Mouse (Mus musculus) CD8-positive naive resting alpha-beta T cell, adult 2 months (primary cell): ENCODE results near the gene Camk2g.

Source experiments
- DNase-seq, 2 experiments: peaks; one replicate each; pipeline ENCODE4 v3.0.0; 2022; ENCODE audit warnings: low read depth in 2 of 2, low spot score in 2 of 2

The Camk2g gene

DNA sequence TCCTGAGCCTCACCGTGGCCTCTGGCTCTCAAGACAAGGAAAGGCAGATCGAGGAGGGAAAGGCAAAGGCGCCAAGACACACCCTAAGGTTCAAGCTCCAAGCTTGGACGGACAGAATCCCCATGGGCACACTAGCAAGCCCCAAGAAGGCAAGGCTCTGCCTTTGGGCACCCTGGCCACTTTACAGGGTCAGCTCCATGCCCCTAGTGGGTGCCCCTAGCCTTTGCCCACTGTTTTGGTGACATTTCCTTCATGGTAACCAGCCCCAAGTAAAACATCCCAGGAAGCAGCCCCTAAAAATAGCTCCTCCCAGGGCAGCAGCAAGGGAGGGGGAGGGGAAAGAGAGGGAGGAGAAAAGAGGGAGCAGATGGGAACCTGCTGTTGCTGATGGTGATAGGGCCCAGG is 7.3 kb downstream of the Camk2g start:
- no peak for DNase-seq

DNA sequence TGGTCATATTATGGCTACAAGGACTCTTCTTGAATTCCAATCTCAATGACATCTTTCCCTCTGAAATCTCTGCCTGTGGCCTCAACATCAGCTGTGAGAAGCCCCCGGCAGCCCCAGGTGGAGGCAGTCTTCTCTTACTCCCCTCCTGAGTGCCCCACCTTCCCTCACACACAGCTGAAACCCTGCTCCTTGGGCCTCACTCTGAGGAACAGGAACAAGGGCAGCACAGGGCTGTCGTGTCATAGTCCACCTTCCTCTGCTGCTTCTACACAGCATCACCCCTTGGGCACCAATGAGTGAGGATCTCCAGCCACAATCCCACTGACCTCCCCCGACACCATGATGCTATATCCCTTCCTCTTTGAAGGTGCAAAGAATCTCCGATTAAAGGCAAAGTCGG is 7.9 kb downstream of the Camk2g start:
- no peak for DNase-seq

DNA sequence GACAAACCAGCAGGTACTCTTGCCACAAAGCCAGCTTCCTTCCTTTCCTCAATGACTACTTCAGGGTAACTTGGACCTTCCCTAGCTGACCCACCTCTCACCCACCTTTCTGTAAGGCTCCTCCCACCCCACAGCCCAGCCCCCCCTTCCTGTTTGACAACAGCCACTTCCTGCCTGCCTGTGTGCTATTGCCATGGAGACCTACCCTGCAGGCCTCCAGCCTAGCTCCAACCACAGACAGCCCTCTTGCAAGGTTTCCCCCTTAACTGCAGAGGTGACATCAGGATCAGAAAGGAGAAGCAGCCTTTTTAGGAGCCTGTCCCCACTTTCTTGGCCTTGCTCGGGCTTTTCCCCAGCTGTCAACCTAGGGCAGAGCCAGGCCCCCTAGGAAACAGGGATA is 8.7 kb downstream of the Camk2g start:
- peak; percentile 43 to 61 for DNase-seq

DNA sequence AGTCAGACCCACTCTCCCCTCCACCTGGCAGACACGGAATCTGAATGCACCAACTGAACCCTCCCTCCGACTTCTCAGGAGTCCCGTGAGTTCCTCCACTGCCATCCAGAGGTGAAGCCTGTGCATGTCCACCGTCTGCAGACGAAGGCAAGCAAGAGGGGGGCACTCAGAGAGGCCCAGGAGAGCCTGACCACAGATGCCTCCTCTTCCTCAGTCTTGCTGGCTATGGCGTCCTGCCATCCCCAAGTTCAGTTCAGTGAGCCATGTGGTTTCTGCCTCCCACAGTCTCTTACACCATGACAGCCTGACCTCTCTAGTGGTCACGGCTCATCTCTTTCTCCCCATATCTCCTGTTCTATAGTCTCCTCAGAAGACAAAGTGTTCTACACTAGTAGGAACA is 9.2 kb downstream of the Camk2g start:
- no peak for DNase-seq

DNA sequence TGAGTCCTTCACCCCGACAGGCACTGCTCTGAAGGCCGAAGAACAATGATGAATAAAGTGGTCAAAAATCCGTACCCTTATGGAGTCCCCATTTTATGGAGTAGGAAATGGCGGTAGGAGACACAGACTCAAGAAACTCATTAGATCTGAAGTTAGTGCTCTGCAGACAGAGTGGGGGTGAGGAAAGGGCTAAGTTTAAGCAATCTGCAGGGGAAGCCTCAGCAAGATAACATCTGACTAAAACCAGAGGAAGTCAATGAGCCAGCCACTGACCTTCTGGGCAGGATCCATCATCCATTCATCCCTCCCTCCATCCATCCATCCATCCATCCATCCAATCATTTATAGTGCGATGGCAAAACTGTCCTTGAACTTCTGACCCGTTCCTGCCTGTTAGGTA is 10.4 kb downstream of the Camk2g start:
- no peak for DNase-seq

DNA sequence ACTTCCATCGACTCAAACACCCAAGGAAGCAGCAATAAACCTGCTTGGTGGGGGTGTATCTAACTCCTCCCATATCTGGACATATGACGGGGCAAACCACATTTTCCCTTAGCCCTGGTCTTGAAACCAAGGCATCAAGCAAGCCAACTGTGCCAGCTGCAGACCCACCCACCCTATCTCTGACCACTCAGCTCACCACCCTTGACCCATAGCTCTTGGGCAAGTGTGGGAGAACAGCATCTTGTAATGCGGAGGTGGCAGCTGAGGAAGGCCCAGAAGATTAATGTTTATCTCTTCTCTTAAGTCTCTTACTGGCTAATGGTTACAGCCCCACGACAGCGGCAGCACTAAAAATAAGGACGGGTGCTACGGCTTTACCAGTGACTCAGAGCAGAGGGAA is 11.0 kb downstream of the Camk2g start:
- DNase-seq, result no peak

DNA sequence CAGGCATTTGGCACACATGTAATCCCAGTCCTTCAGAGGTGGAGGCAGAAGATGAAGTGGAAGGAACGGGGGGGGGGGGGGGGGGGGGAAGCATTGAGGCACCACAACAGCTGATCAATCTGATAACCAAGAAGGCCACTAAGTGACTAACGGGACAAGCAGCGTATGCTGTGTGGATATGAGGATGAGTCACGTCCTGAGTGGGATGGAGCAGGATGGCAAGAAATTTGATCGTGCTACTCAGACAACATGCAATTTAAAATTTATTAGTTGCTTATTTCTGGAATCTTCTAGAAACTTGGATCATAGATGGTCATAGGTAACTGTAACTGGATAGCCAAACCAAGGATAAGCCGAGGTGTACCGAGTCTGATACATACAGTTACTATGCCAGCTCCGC is 13.7 kb downstream of the Camk2g start:
- DNase-seq, result no peak

DNA sequence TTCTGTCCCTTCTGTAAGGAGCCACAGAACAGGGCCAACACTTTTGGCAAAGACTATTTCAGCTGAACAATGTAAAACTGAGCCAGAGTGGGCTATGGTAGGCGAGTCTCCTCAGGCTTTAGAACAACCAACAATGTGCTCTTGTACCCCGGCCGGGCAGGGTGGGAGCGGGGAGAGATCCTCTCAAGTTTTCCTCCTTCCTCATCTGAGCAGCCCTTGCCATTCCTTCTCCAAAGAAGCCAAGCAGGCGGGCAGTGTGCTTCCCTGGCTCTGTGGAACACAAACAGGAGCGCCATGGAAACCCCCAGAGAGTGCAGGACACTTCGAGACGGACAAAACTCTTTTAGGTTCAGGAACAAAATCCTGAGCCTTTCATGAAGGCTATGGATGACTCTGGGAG is 15.4 kb downstream of the Camk2g start:
- DNase-seq, result no peak

DNA sequence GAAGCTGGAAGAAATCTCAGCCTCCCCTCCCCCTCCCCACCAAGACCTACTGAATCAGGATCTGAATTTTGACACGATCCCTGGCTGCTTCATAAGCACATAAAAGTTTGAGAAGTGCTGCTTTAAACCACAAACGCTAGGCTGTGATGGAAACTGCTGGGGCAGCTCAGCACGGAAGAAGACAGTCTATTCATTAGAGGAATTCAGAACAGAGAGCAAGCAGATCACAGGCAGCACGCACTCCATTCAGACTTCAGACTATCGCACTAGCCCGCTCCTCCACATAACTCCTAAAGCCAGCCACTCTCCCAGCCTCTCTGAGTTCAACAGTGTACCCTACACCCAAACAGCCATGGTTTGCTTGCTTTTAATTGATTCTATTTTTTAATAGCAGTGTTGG is 18.2 kb downstream of the Camk2g start:
- DNase-seq, result no peak

DNA sequence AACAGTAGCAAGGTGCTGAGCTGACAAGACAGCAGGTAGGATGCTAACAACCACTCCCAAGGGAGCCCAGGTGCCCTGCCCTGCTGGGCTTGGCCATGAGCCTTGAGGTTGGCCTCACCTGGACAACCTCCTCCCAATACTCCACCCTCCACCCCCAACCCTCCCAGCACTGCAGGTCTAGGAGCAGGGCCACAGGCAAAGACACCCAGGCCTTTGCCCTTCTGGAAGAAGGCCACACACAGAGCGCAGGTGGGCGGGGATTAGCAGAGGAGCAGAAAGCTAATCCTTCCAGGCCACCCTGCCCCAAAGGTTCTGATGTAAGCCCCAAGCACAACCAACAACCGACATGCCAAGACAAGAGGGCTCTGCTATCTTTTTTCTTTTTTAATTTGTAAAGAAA is 20.5 kb downstream of the Camk2g start:
- DNase-seq, result no peak

DNA sequence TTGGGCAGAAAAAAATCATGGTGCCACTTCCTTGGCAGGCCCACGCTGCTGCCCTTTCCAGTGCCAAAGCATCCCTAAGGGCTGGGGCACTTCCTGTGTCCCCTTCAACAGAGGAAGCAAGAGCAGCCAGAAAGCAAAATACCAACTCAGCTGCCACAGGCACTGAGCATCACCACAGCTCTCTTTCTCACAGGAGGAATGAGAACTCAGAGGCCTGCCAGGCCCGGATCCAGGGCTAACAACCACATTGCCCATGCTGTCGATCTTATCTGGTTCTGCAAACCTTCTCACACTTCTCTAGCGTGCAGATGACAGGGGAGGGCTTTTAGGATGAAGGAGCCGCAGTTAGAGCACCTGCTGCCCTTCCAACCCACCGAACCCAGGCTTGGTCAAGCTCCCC is 21.1 kb downstream of the Camk2g start:
- DNase-seq, result no peak

DNA sequence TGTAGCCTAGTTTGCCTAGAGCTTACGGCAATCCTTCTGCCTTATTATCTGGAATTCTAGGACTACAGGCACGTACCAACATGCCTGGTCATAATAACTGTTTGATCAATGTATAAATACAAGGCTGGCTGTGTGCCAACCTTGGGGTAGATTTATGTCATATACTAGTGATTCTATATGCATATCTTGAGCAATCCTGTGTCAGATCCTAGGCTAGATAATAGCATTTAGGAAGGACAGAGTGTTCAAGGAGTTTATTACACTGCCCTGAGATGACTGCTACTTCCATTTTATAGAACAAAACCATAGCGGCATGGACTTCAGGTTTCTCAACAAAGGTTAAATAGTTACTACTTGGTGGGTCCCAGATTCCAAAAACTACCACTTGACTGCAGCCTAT is 21.9 kb downstream of the Camk2g start:
- no peak for DNase-seq

DNA sequence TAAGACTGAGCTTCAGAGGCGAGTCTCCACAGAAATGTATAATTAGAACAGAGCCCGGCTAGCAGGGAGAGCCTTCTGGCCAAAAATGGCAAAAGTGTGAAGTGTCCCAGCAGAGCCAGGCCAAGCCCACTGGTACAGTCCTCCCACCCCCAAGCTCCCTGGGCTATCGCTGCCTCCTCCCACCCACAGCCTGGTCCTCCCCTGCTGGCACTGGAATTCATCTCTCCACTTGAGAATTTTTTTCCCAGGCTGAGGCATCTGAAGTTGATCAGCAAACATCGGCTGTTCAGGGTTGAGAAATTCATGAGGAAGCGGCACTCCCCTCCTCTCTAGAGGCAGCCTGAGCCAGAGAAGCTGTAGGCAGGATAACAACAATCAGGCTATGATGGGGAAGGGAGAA is 25.3 kb downstream of the Camk2g start:
- no peak for DNase-seq

DNA sequence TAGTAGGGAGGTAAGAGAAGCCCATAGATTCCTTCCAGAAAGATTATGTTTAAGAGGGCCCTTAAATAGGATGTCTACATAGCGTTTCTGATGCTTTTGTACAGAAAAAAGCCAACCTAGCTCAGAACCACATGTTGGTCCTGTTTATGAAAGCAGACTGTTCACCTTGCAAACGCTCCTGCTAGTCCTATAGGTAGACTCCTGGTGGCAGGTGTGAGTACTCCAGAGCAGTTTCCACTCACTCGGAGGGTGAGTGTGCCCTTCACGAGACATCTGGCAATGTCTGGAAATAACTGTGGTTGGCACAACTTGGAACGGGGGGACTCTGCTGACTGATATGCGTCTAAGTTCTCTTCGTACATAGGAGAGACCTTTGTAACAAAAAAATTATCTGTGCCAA is 26.0 kb downstream of the Camk2g start:
- DNase-seq, result no peak

DNA sequence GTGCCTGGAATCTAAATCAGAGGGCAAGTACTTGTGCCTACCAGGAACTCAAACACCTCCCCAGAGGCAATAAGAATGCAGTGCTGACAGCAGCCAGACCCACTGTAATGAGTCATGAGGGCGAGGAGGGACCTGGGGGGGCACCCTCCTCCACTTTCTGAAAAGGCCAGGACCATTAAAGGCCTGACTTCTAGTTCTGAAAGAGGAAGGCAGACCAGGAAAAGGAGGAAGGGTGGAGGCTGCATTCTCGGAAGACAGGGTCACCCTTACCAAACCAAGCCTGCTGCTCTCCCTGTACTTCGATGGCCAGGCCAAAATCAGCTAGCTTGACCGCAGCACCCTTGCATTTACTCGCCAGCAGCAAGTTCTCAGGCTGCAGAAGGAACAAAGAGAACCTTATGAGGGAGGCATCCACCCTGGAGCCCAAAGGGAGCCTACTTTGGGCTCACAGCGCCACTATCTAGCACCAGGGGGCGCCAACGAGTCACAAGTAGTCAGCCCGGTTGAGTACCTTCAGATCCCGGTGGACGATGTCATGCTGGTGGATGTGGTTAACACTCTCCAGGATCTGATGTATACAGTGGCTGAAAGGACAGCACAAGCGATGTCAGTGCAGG is 28.1 kb downstream of the Camk2g start:
- peak; percentile 79 to 84 for DNase-seq

DNA sequence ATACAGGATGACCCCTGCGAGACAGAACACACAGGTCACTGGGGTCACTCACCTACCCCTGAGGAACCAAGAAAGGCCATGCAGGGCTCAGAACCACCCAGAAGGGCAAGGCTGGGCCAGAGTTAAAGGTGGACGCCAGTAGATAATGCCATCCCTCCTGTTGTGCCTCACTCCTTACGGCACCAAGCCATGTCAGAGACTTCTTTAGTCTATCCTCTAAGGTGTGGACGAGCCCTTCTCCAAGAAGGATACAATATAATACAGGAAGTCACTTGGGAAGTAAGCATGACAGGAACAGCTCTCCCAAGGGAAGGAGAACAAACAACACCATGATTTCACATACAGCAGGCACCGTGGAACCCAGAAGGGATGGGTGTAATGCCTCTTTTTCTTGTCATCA is 28.9 kb downstream of the Camk2g start:
- no peak for DNase-seq

DNA sequence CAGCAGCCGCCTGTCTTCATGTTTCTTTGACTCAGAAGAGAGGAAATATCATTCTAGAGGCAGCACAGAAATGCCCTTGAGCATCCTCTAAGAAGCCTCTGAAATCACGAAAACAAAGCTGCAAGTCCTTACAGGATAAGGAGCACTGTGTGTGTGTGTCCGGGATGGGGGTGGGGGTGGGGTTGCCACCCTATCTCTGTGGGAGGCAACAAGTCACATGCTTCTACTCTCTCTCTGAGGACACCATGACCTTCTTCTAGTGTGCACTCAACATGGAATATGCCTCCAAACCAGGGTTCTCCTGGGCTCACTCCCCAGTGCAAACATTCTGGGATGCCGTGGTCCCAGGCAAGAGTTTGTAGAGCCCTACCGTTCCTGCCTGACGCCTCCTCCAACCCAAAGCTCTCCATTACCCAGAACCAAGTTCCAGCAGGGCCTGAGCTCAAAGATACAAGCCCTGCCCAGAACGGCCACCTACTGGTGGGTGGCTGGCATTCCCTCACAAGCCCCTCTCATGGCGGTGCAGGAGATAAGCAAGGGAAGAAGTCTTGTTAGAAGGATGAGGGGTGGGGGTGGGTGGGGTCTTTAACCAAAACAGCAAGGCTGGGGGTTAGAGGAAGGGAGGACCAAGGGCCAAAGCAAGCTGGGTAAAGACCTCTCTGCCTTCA is 35.0 kb downstream of the Camk2g start:
- no peak for DNase-seq

DNA sequence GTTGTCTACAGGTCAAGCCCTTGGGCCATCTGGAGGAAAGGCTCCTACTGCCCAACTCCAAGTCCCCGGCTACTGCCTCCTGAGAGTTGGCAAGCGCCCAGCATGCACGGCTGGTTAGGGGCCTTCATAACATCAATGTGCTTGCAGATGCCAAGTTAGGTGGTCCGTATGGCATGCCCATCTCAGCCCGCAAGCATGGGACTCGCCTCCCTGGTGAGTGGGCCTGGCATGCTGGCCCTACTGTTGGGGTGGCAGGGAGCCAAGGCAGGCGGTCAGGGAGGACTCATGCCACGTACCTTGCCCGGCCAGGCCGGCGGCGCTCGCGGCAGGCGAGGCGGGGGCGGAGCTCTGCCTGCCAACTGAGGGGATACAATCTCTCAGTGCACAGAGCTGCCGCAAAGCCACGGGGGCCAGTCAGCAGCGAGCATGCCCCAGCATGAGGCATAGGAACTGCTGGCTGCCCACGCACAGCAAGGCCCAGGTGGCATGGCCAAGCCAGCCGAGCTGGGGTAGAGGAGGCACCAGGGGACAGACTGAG is 36.4 kb downstream of the Camk2g start:
- no peak for DNase-seq

DNA sequence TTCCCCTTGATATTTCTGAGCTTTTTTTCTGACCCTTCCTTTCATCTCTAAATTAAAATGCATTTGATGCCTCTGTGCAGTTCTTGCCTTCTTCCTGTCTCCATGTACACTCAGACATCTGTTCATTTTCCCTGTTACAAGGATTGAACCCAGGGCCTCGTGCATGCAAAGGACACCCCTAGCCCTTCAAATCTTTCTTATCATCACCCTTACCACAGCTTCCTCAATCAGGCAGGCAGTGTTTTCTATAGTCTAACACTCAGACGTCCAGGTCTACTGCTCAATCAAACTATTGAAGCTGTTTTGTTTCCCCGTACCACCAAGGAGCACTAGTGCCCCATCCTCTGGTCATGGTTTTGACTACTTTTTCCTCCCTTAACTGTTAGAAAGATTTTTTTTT is 40.1 kb downstream of the Camk2g start:
- no peak for DNase-seq

DNA sequence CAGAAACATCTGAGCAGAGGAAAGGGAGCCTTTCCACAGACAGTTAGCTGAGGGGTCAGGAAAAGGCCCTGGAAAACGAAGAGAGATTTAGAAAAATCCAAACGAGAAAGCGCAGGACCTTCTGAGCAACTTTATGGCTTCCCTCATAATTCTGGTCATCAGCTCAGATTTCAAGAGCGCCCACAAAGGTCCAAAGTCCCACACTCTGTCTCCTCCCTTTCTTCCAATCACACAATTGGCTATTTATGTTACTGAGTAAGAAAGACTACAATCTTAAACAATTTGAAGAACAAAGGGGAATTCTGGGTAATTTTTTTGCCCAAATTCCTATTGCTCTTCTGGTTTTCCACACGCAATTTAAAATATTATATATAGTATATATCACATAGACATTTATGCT is 43.4 kb downstream of the Camk2g start:
- DNase-seq, result no peak

DNA sequence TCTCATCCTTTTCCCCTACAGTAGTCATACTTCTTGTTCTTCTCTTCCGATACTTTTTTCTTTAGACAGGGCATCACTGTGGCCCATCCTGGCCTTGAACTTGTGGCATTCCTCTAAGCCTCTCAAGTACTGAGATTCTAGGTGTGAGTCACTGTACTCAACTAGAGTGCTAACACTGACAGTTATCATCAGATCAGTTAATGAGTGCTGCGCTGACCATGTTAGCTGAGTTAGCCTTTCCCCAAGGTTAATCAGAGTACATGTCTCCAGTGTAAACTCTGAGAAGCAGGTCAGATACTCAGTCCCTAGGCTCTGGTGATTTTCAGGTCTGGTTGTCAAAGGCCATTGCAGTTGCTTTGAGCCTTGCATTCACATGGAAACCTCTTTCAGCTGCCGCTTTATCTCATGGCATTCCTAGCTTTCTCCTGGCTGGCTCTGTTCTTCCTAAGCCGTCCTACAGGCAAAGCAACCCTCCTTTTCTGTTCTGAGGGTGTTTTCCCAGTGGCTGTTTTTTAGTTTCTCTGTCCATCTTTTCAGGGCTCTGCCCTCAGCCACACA is 44.3 kb downstream of the Camk2g start:
- DNase-seq, result no peak

DNA sequence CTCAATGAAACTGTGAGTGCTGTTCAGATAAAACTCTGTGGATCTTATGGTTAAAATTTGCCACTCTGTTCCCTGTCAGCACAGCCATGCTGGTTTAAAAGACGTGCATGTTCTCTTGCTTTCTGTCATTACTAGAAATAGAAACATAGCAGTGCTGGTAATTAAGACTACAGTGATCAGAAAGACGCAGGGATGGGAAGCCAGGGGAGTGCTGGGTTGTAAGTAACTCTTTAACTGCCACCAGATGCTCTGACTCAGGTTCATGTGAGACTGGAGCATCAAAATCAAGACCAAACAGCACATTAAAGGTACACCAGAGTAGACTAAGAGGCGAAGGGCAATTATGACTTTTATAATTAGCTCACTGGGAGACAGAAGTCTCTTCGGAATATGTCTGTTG is 45.5 kb downstream of the Camk2g start:
- DNase-seq, result no peak

DNA sequence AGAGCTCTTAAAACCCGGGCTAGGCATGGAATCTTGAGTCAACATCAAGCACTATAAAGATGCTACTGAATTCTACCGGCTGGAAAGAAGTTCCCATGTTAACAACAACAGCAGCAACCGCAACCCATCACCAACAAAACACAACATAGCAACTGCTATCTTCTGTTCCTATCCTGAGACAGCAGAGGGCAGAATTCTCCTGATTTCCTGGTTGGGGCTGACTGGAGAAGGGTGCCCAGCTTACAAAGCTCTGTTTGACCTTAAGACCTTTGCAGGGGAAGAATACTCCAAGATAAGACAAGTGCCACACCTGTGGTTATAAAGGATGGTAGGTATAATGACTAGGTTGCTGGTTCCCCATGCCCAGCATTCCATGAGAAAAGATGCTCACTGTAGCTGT is 47.0 kb downstream of the Camk2g start:
- DNase-seq, result no peak
